Mouse (Mus musculus): ENCODE data around the gene Abr. TPM values are rescaled to one million over a fixed set of nuclear protein-coding genes. Genes with fewer than 3 reads are reported as not detected.
A peak's percentile ranks its signal among the peaks of the same experiment; 100 is the strongest.

Abr gene
- polyA plus RNA-seq, 1 experiment: 215 TPM

GRCm38 (mm10) chr11:76588632-76589485 lies 33.3 kb downstream of the Abr start:
- no peak for DNase-seq (ENCODE audit: low read depth)

GRCm38 (mm10) chr11:76588032-76588431 lies 34.1 kb downstream of the Abr start:
- no peak for TF ChIP-seq POLR2A (IDR thresholded peaks at IDR 0.05; ENCODE audit: borderline replicate concordance, extremely low read depth, insufficient read depth, insufficient read length, poor library complexity, severe bottlenecking)
- no peak for TF ChIP-seq CTCF (IDR thresholded peaks at IDR 0.05; ENCODE audit: borderline replicate concordance, extremely low read depth, insufficient read depth, insufficient read length)
- DNase-seq (ENCODE audit: low read depth): no peak

More at GRCm38 (mm10) chr11:76588632-76589485, 33.3 kb downstream of the Abr start:
- no peak for TF ChIP-seq POLR2A (IDR thresholded peaks at IDR 0.05; ENCODE audit: borderline replicate concordance, extremely low read depth, insufficient read depth, insufficient read length, poor library complexity, severe bottlenecking)
- no peak for TF ChIP-seq CTCF (IDR thresholded peaks at IDR 0.05; ENCODE audit: borderline replicate concordance, extremely low read depth, insufficient read depth, insufficient read length)

- no peak for DNase-seq (ENCODE audit: low read depth)
- TF ChIP-seq POLR2A (IDR thresholded peaks at IDR 0.05; ENCODE audit: borderline replicate concordance, extremely low read depth, insufficient read depth, insufficient read length, poor library complexity, severe bottlenecking): no peak
- TF ChIP-seq CTCF (IDR thresholded peaks at IDR 0.05; ENCODE audit: borderline replicate concordance, extremely low read depth, insufficient read depth, insufficient read length): no peak
Observed at GRCm38 (mm10) chr11:76587333-76587732, 34.8 kb downstream of the Abr start.

GRCm38 (mm10) chr11:76586119-76586518 lies 36.0 kb downstream of the Abr start:
- no peak for DNase-seq (ENCODE audit: low read depth)
- TF ChIP-seq CTCF (IDR thresholded peaks at IDR 0.05; ENCODE audit: borderline replicate concordance, extremely low read depth, insufficient read depth, insufficient read length): no peak
- no peak for TF ChIP-seq POLR2A (IDR thresholded peaks at IDR 0.05; ENCODE audit: borderline replicate concordance, extremely low read depth, insufficient read depth, insufficient read length, poor library complexity, severe bottlenecking)

GRCm38 (mm10) chr11:76577588-76578257 lies 44.4 kb downstream of the Abr start:
- TF ChIP-seq POLR2A (IDR thresholded peaks at IDR 0.05; ENCODE audit: borderline replicate concordance, extremely low read depth, insufficient read depth, insufficient read length, poor library complexity, severe bottlenecking) (no peak), CTCF (IDR thresholded peaks at IDR 0.05; ENCODE audit: borderline replicate concordance, extremely low read depth, insufficient read depth, insufficient read length) (peak; percentile 97)
- DNase-seq (ENCODE audit: low read depth): peak; percentile 94

- no peak for TF ChIP-seq POLR2A (IDR thresholded peaks at IDR 0.05; ENCODE audit: borderline replicate concordance, extremely low read depth, insufficient read depth, insufficient read length, poor library complexity, severe bottlenecking)
- no peak for TF ChIP-seq CTCF (IDR thresholded peaks at IDR 0.05; ENCODE audit: borderline replicate concordance, extremely low read depth, insufficient read depth, insufficient read length)
- DNase-seq (ENCODE audit: low read depth): no peak
Observed at GRCm38 (mm10) chr11:76572820-76573385, 49.2 kb downstream of the Abr start.

- no peak for TF ChIP-seq POLR2A (IDR thresholded peaks at IDR 0.05; ENCODE audit: borderline replicate concordance, extremely low read depth, insufficient read depth, insufficient read length, poor library complexity, severe bottlenecking)
- no peak for DNase-seq (ENCODE audit: low read depth)
Observed at GRCm38 (mm10) chr11:76571613-76571929, 50.5 kb downstream of the Abr start.

GRCm38 (mm10) chr11:76570741-76571612 lies 51.1 kb downstream of the Abr start:
- DNase-seq (ENCODE audit: low read depth): peak; percentile 77
- TF ChIP-seq CTCF (IDR thresholded peaks at IDR 0.05; ENCODE audit: borderline replicate concordance, extremely low read depth, insufficient read depth, insufficient read length) (peak; percentile 4; the same call in 1 of the 2 replicates), POLR2A (IDR thresholded peaks at IDR 0.05; ENCODE audit: borderline replicate concordance, extremely low read depth, insufficient read depth, insufficient read length, poor library complexity, severe bottlenecking) (peak; percentile 70)

- TF ChIP-seq CTCF (IDR thresholded peaks at IDR 0.05; ENCODE audit: borderline replicate concordance, extremely low read depth, insufficient read depth, insufficient read length): no peak
- no peak for TF ChIP-seq POLR2A (IDR thresholded peaks at IDR 0.05; ENCODE audit: borderline replicate concordance, extremely low read depth, insufficient read depth, insufficient read length, poor library complexity, severe bottlenecking)
- no peak for DNase-seq (ENCODE audit: low read depth)
Observed at GRCm38 (mm10) chr11:76570201-76570731, 51.8 kb downstream of the Abr start.

- DNase-seq (ENCODE audit: low read depth): peak; percentile 31
- TF ChIP-seq CTCF (IDR thresholded peaks at IDR 0.05; ENCODE audit: borderline replicate concordance, extremely low read depth, insufficient read depth, insufficient read length): no peak
Observed at GRCm38 (mm10) chr11:76569436-76569835, 52.7 kb downstream of the Abr start.

- TF ChIP-seq CTCF (IDR thresholded peaks at IDR 0.05; ENCODE audit: borderline replicate concordance, extremely low read depth, insufficient read depth, insufficient read length) (no peak), POLR2A (IDR thresholded peaks at IDR 0.05; ENCODE audit: borderline replicate concordance, extremely low read depth, insufficient read depth, insufficient read length, poor library complexity, severe bottlenecking) (no peak)
- DNase-seq (ENCODE audit: low read depth): no peak
Observed at GRCm38 (mm10) chr11:76566081-76566480, 56.0 kb downstream of the Abr start.

Data from brain, embryonic 14.5 days (tissue).